Mouse (Mus musculus) MEL (cell line): ENCODE results near the gene Meaf6. TPM values are rescaled to one million over a fixed set of nuclear protein-coding genes. Genes with fewer than 3 reads are reported as not detected.

Experiments used
- DNase-seq: peaks from one replicate; pipeline ENCODE4 v3.0.0; 2011; ENCODE audit warnings: low read depth, low spot score
- H3K27ac ChIP-seq: 2 replicates; pipeline ENCODE4 v1.5.1; 2012; ENCODE audit warnings: low read depth, mild to moderate bottlenecking, control low read depth, low read length, moderate library complexity; ENCODE audit not compliant: control insufficient read depth
- H3K27me3 ChIP-seq, 2 experiments: fragments of 150-350 bp in 1 of 2; sonication (generic) in 1 of 2; 2 replicates each; pipeline ENCODE4 v1.6.1; 2012; ENCODE audit warnings: low read length in 2 of 2, mild to moderate bottlenecking in 2 of 2, improper control_type of control experiment in 1 of 2, moderate library complexity in 1 of 2; ENCODE audit not compliant: insufficient read depth in 2 of 2, control insufficient read depth in 1 of 2
- H3K36me3 ChIP-seq, 2 experiments: 2 replicates each; pipeline ENCODE4 v1.6.1; 2012 to 2014; ENCODE audit warnings: low read length in 2 of 2, improper control_type of control experiment in 1 of 2, inconsistent platforms in 1 of 2, mild to moderate bottlenecking in 1 of 2; ENCODE audit not compliant: insufficient read depth in 2 of 2, control insufficient read depth in 1 of 2
- H3K4me1 ChIP-seq, 2 experiments: fragments of 150-350 bp in 1 of 2; sonication (generic) in 1 of 2; 2 replicates each; pipeline ENCODE4 v1.6.1; 2012; ENCODE audit warnings: low read length in 2 of 2, improper control_type of control experiment in 1 of 2, mild to moderate bottlenecking in 1 of 2; ENCODE audit not compliant: insufficient read depth in 2 of 2, control insufficient read depth in 1 of 2
- H3K4me3 ChIP-seq, 2 experiments: fragments of 150-350 bp in 1 of 2; sonication (generic) in 1 of 2; 2 replicates each; pipeline ENCODE4 v1.5.1; 2012; ENCODE audit warnings: low read depth in 2 of 2, low read length in 2 of 2, mild to moderate bottlenecking in 2 of 2, moderate library complexity in 2 of 2, control low read depth in 1 of 2, improper control_type of control experiment in 1 of 2; ENCODE audit not compliant: control insufficient read depth in 1 of 2, insufficient read depth in 1 of 2
- H3K79me2 ChIP-seq: 2 replicates; pipeline ENCODE4 v1.6.1; 2012; ENCODE audit warnings: mild to moderate bottlenecking, low read length, moderate library complexity; ENCODE audit not compliant: control insufficient read depth, poor library complexity, insufficient read depth
- H3K9ac ChIP-seq: 2 replicates; pipeline ENCODE4 v1.6.1; 2012; ENCODE audit warnings: low read depth, mild to moderate bottlenecking, control low read depth, low read length, moderate library complexity; ENCODE audit not compliant: control insufficient read depth, poor library complexity, severe bottlenecking
- H3K9me3 ChIP-seq: fragments of 150-350 bp; sonication (generic); replicated peaks from 2 replicates; pipeline ENCODE4 v1.6.1; 2012; ENCODE audit warnings: mild to moderate bottlenecking, low read length, improper control_type of control experiment, moderate library complexity; ENCODE audit not compliant: insufficient read depth
- BHLHE40 ChIP-seq: IDR thresholded peaks from 2 replicates; pipeline ENCODE4 v1.6.1; 2012; ENCODE audit warnings: low read depth, mild to moderate bottlenecking, inconsistent platforms, low read length, improper control_type of control experiment, borderline replicate concordance
- CHD1 ChIP-seq: IDR thresholded peaks from 2 replicates; pipeline ENCODE4 v1.6.1; 2012; ENCODE audit warnings: low read depth, mild to moderate bottlenecking, inconsistent platforms, low read length, improper control_type of control experiment
- CHD2 ChIP-seq: IDR thresholded peaks from 2 replicates; pipeline ENCODE4 v1.6.1; 2011; ENCODE audit warnings: low read length, improper control_type of control experiment
- E2F4 ChIP-seq: IDR thresholded peaks from 2 replicates; pipeline ENCODE4 v1.6.1; 2011; ENCODE audit warnings: low read depth, low read length, improper control_type of control experiment, borderline replicate concordance
- ELF1 ChIP-seq: IDR thresholded peaks from 2 replicates; pipeline ENCODE4 v1.6.1; 2014; ENCODE audit warnings: low read depth, mild to moderate bottlenecking, inconsistent platforms, low read length, improper control_type of control experiment, moderate library complexity
- EP300 ChIP-seq, 2 experiments: IDR thresholded peaks; 2 replicates each; pipeline ENCODE4 v1.6.1; 2011; ENCODE audit warnings: improper control_type of control experiment in 2 of 2, low read length in 2 of 2, low read depth in 1 of 2, mild to moderate bottlenecking in 1 of 2
- ETS1 ChIP-seq: IDR thresholded peaks from 2 replicates; pipeline ENCODE4 v1.6.1; 2012; ENCODE audit warnings: low read depth, mild to moderate bottlenecking, inconsistent platforms, low read length, improper control_type of control experiment, moderate library complexity
- GATA1 ChIP-seq: IDR thresholded peaks from 2 replicates; pipeline ENCODE4 v1.6.1; 2011; ENCODE audit warnings: low read depth, low read length, improper control_type of control experiment
- HCFC1 ChIP-seq: IDR thresholded peaks from 2 replicates; pipeline ENCODE4 v1.6.1; 2012; ENCODE audit warnings: low read depth, mild to moderate bottlenecking, inconsistent platforms, low read length, improper control_type of control experiment, moderate library complexity
- JUND ChIP-seq: IDR thresholded peaks from 2 replicates; pipeline ENCODE4 v1.6.1; 2011; ENCODE audit warnings: low read depth, mild to moderate bottlenecking, improper control_type of control experiment, low read length
- MAZ ChIP-seq: IDR thresholded peaks from 2 replicates; pipeline ENCODE4 v1.6.1; 2012; ENCODE audit warnings: low read depth, mild to moderate bottlenecking, inconsistent platforms, low read length, improper control_type of control experiment
- MXI1 ChIP-seq: IDR thresholded peaks from 2 replicates; pipeline ENCODE4 v1.6.1; 2011; ENCODE audit warnings: mild to moderate bottlenecking, low read depth, low read length, improper control_type of control experiment
- MYC ChIP-seq: IDR thresholded peaks from 2 replicates; pipeline ENCODE4 v1.6.1; 2011; ENCODE audit warnings: low read depth, mild to moderate bottlenecking, low read length, improper control_type of control experiment, moderate library complexity
- POLR2A ChIP-seq, 2 experiments: IDR thresholded peaks; 2 replicates each; pipeline ENCODE4 v1.6.1; 2011 to 2012; ENCODE audit warnings: low read length in 2 of 2, mild to moderate bottlenecking in 2 of 2, control low read depth in 1 of 2, improper control_type of control experiment in 1 of 2, low read depth in 1 of 2, moderate library complexity in 1 of 2; ENCODE audit not compliant: control insufficient read depth in 1 of 2, insufficient read depth in 1 of 2, poor library complexity in 1 of 2
- SIN3A ChIP-seq: IDR thresholded peaks from 2 replicates; pipeline ENCODE4 v1.6.1; 2012; ENCODE audit warnings: low read length, improper control_type of control experiment, inconsistent platforms
- TCF12 ChIP-seq: IDR thresholded peaks from 2 replicates; pipeline ENCODE4 v1.6.1; 2014; ENCODE audit warnings: low read depth, mild to moderate bottlenecking, inconsistent platforms, low read length, improper control_type of control experiment, moderate library complexity
- UBTF ChIP-seq: IDR thresholded peaks from 2 replicates; pipeline ENCODE4 v1.6.1; 2012; ENCODE audit warnings: low read depth, mild to moderate bottlenecking, inconsistent platforms, low read length, improper control_type of control experiment, moderate library complexity, borderline replicate concordance; ENCODE audit not compliant: insufficient read depth
- USF1 ChIP-seq: IDR thresholded peaks from 2 replicates; pipeline ENCODE4 v1.6.1; 2014; ENCODE audit warnings: low read depth, mild to moderate bottlenecking, inconsistent platforms, low read length, improper control_type of control experiment, moderate library complexity
- ZC3H11A ChIP-seq: IDR thresholded peaks from 2 replicates; pipeline ENCODE4 v1.6.1; 2012; ENCODE audit warnings: low read depth, mild to moderate bottlenecking, inconsistent platforms, low read length, improper control_type of control experiment
- ZMIZ1 ChIP-seq: IDR thresholded peaks from 2 replicates; pipeline ENCODE4 v1.6.1; 2012; ENCODE audit warnings: low read depth, mild to moderate bottlenecking, inconsistent platforms, low read length, improper control_type of control experiment, moderate library complexity
- polyA plus RNA-seq, 2 experiments: library from polyadenylated mRNA; stranded (reverse) in 1 of 2; unstranded in 1 of 2; fragments of >175 nt in 1 of 2; fragments of >200 nt in 1 of 2; gene quantifications; 2 replicates each; pipeline versions ENCODE4 v1.2.1 to v1.2.4; 2012; ENCODE audit warnings: low replicate concordance in 2 of 2, low read depth in 1 of 2; ENCODE audit not compliant: insufficient read length in 2 of 2, insufficient read depth in 1 of 2, missing spikeins in 1 of 2
- total RNA-seq: library from RNA; depleted of rRNA; stranded (reverse); fragments of 300-350 nt; gene quantifications from 2 replicates; pipeline ENCODE4 v1.2.3, GENCODE M21; 2012

The Meaf6 gene
- total and polyA plus RNA-seq, 3 experiments: 34.9 to 46.7 TPM; not detected in 1

GRCm38 (mm10) chr4:125155646-125156045 is 70.7 kb downstream of the Meaf6 start:
- TF ChIP-seq POLR2A (IDR thresholded peaks at IDR 0.05; ENCODE audit: control insufficient read depth in 1 of 2, insufficient read depth in 1 of 2, low read depth in 1 of 2, low read length in 2 of 2, poor library complexity in 1 of 2): no peak
- TF ChIP-seq ELF1: no peak
- no peak for TF ChIP-seq TCF12
- no peak for TF ChIP-seq MAZ
- no peak for TF ChIP-seq MYC
- TF ChIP-seq SIN3A: no peak
- no peak for TF ChIP-seq ZC3H11A
- no peak for TF ChIP-seq CHD1
- TF ChIP-seq JUND: no peak
- no peak for TF ChIP-seq HCFC1
- TF ChIP-seq ZMIZ1: no peak
- Histone ChIP-seq H3K27ac (no peak overlapping the region), H3K79me2 (no peaks in the 10 kb centered on the region)

GRCm38 (mm10) chr4:125157322-125157721 is 72.4 kb downstream of the Meaf6 start:
- DNase-seq: no peak
- Histone ChIP-seq H3K27ac (no peak overlapping the region), H3K9ac (no peak overlapping the region), H3K4me1 (no peaks in the 10 kb centered on the region), H3K27me3 (no peaks in the 10 kb centered on the region), H3K79me2 (no peaks in the 10 kb centered on the region), H3K36me3 (no peaks in the 10 kb centered on the region), H3K9me3 (no peaks in the 10 kb centered on the region), H3K4me3 (no peak overlapping the region)
- no peak for TF ChIP-seq POLR2A (IDR thresholded peaks at IDR 0.05; ENCODE audit: control insufficient read depth in 1 of 2, insufficient read depth in 1 of 2, low read depth in 1 of 2, low read length in 2 of 2, poor library complexity in 1 of 2)

More at GRCm38 (mm10) chr4:125155646-125156045, 70.7 kb downstream of the Meaf6 start:
- H3K9ac ChIP-seq: no peak overlapping the region
- H3K4me3 ChIP-seq: no peak overlapping the region
- no peak for DNase-seq
- no peaks in the 10 kb centered on the region for H3K4me1 ChIP-seq
- H3K9me3 ChIP-seq: no peaks in the 10 kb centered on the region
- no peaks in the 10 kb centered on the region; a peak in 1 of 4 replicates for H3K27me3 ChIP-seq
- H3K36me3 ChIP-seq: no peaks in the 10 kb centered on the region

DNA sequence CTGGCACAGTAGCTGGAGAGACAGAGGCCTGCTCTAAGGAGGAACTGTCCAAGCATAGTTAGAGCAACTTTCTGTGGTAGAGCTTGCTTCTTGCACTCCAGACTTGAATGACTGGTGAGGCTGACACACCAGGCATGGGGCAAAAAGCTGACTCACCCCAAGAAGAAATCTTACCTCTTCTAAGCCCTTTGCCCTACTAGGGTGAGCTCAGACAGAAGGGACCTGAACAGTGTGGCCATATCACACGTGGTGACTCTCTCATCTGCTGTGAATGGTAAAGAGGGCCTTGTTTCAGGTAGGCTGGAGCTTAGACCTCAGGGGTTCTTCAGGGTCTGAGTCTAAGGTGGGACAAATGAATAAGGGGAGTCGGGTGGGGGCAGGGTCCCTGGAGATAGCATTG is 73.1 kb downstream of the Meaf6 start:
- no peaks in the 10 kb centered on the region for H3K27me3 ChIP-seq

More for the DNA sequence above, 73.1 kb downstream of the Meaf6 start:
- no peak for DNase-seq
- Histone ChIP-seq H3K4me3 (no peak overlapping the region), H3K27ac (no peak overlapping the region), H3K79me2 (no peaks in the 10 kb centered on the region), H3K4me1 (no peaks in the 10 kb centered on the region), H3K9ac (no peak overlapping the region), H3K9me3 (no peaks in the 10 kb centered on the region), H3K36me3 (no peaks in the 10 kb centered on the region)
- TF ChIP-seq E2F4: no peak
- TF ChIP-seq MYC: no peak
- TF ChIP-seq ZC3H11A: no peak
- TF ChIP-seq MXI1: no peak
- TF ChIP-seq GATA1: no peak
- TF ChIP-seq BHLHE40: no peak
- TF ChIP-seq USF1: no peak
- no peak for TF ChIP-seq ETS1
- TF ChIP-seq EP300 (IDR thresholded peaks at IDR 0.05; ENCODE audit: low read depth in 1 of 2, low read length in 2 of 2): no peak
- TF ChIP-seq SIN3A: no peak
- no peak for TF ChIP-seq CHD2
- no peak for TF ChIP-seq POLR2A (IDR thresholded peaks at IDR 0.05; ENCODE audit: control insufficient read depth in 1 of 2, insufficient read depth in 1 of 2, low read depth in 1 of 2, low read length in 2 of 2, poor library complexity in 1 of 2)
- no peak for TF ChIP-seq UBTF
- TF ChIP-seq ZMIZ1: no peak
